Mouse (Mus musculus): ENCODE results near the gene Zscan10. TPM values are rescaled to one million over a fixed set of nuclear protein-coding genes. Genes with fewer than 3 reads are reported as not detected.
A peak's percentile ranks its signal among the peaks of the same experiment; 100 is the strongest.

Zscan10 gene
- polyA plus RNA-seq, 1 experiment from 2014 or later: not detected

DNA sequence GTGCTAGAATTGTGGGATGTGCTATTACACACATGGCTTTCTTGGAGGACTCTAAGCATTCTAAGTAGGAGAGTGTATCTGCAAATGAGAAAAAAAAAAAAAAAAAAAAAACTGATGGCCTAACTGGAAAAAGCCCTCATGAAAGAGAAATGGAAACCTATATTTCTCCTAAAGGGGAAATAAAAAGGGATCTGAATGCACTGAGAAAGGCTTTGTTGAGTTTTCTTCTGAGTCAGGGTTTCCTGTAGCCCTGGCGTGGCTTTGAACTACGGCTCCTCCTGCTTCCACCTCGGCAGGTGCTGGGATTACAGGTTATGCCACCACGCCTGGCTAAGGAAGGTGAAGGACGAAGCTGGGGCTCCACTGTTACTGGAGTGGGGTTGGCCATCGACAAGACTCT lies 53.3 kb downstream of the Zscan10 start:
- Histone ChIP-seq H3K4me2 (ENCODE audit: low read depth, low read length) (no peak overlapping the region), H3K27me3 (ENCODE audit: control insufficient read depth, insufficient read depth, low read length) (0 out of 2 replicates have a peak, but pooled peaks cover 2% of the 10 kb centered on the region), H3K4me3 (ENCODE audit: low read length) (no peak overlapping the region), H3K9me3 (replicated peaks; ENCODE audit: control insufficient read depth, low read length) (no peaks in the 10 kb centered on the region), H3K36me3 (ENCODE audit: control insufficient read depth, insufficient read depth) (no peaks in the 10 kb centered on the region), H3K27ac (ENCODE audit: low read length) (no peak overlapping the region), H3K4me1 (ENCODE audit: control insufficient read depth, insufficient read depth, low read length) (no peaks in the 10 kb centered on the region), H3K9ac (ENCODE audit: low read length) (no peak overlapping the region)
- ATAC-seq (replicated peaks; ENCODE audit: extremely low read depth, insufficient read depth, low FRiP score): no peak
- WGBS: 45% methylated on average over 6 of the region's 6 CpGs

DNA sequence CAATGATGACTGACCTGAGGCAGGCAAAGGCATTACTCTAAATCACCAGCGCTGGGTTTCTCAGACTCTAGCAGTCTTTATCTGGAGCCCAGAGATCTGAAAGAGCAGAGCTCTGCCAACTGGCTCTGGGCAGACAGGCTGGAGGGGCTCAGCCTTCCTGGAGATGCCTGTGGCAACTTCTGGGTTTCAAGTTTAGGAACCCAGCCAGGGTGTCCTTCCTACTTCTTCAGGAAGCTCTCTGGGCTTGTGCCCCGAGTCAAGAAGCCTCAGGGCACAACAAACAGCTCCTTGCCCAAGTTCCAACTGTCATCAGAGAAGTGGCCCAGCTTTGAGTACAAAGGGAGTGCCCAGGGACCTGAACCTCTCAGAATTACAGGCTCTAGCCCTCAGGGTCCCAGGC lies 53.8 kb downstream of the Zscan10 start:
- H3K4me1 ChIP-seq (ENCODE audit: control insufficient read depth, insufficient read depth, low read length): no peaks in the 10 kb centered on the region
- no peaks in the 10 kb centered on the region for H3K9me3 ChIP-seq (replicated peaks; ENCODE audit: control insufficient read depth, low read length)
- no peak for ATAC-seq (replicated peaks; ENCODE audit: extremely low read depth, insufficient read depth, low FRiP score)
- no peak overlapping the region for H3K4me2 ChIP-seq (ENCODE audit: low read depth, low read length)
- no peak overlapping the region for H3K27ac ChIP-seq (ENCODE audit: low read length)
- WGBS: 52% methylated on average over 2 of the region's 2 CpGs
- H3K9ac ChIP-seq (ENCODE audit: low read length): no peak overlapping the region
- no peak overlapping the region for H3K4me3 ChIP-seq (ENCODE audit: low read length)
- H3K36me3 ChIP-seq (ENCODE audit: control insufficient read depth, insufficient read depth): no peaks in the 10 kb centered on the region
- H3K27me3 ChIP-seq (ENCODE audit: control insufficient read depth, insufficient read depth, low read length): peaks cover 3% of the 10 kb centered on the region

DNA sequence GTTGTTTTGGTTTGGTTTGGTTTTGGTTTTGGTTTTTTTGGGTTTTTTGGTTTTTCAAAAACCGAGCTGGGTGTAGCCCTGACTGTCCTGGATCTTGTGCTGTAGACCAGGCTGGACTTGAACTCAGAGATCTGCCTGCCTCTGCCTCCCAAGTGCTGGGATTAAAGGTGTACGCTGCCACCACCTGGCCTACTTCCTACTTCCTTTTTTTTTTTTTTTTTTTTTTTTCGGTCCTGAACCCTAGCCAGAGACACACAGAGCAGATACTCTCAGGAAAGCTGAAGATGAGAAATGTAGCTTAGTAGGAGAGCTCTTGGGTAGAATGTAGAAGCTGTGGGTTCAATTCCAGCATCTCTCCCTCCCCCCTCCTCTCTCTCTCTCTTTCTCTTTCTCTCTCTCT lies 57.8 kb downstream of the Zscan10 start:
- ATAC-seq (replicated peaks; ENCODE audit: extremely low read depth, insufficient read depth, low FRiP score): no peak
- Histone ChIP-seq H3K4me1 (ENCODE audit: control insufficient read depth, insufficient read depth, low read length) (peaks cover 2% of the 10 kb centered on the region; the same call in 1 of the 2 replicates), H3K27ac (ENCODE audit: low read length) (no peak overlapping the region), H3K4me3 (ENCODE audit: low read length) (no peak overlapping the region), H3K9me3 (replicated peaks; ENCODE audit: control insufficient read depth, low read length) (no peaks in the 10 kb centered on the region), H3K27me3 (ENCODE audit: control insufficient read depth, insufficient read depth, low read length) (peaks cover 32% of the 10 kb centered on the region), H3K36me3 (ENCODE audit: control insufficient read depth, insufficient read depth) (no peaks in the 10 kb centered on the region), H3K4me2 (ENCODE audit: low read depth, low read length) (no peak overlapping the region), H3K9ac (ENCODE audit: low read length) (no peak overlapping the region)
- whole genome bisulfite sequencing: 56% methylated on average over 3 of the region's 3 CpGs

GRCm38 (mm10) chr17:23660117-23660875 lies 59.6 kb downstream of the Zscan10 start, which contains the start of gene Bicdl2:
TSS of gene Bicdl2 (plus strand) at chr17:23660506.
- H3K4me2 ChIP-seq (ENCODE audit: low read depth, low read length): peak within 1 kb of the TSS; percentile 48
- peaks cover 32% of the 10 kb centered on the region for H3K27me3 ChIP-seq (ENCODE audit: control insufficient read depth, insufficient read depth, low read length)
- peak within 1 kb of the TSS; percentile 19 for H3K4me3 ChIP-seq (ENCODE audit: low read length)
- no peak for ATAC-seq (replicated peaks; ENCODE audit: extremely low read depth, insufficient read depth, low FRiP score)
- WGBS: 5% methylated on average over 27 of the region's 27 CpGs
- H3K36me3 ChIP-seq (ENCODE audit: control insufficient read depth, insufficient read depth): no peaks in the 10 kb centered on the region
- peak within 1 kb of the TSS; percentile 38; the same call in 1 of the 2 replicates for H3K9ac ChIP-seq (ENCODE audit: low read length)
- no peak within 1 kb of the TSS for H3K27ac ChIP-seq (ENCODE audit: low read length)
- peaks cover 2% of the 10 kb centered on the region; the same call in 1 of the 2 replicates for H3K4me1 ChIP-seq (ENCODE audit: control insufficient read depth, insufficient read depth, low read length)
- no peaks in the 10 kb centered on the region for H3K9me3 ChIP-seq (replicated peaks; ENCODE audit: control insufficient read depth, low read length)

Other genes with a start within 250 kb of the Zscan10 start
- not detected in 2 replicates for gene Vmn2r116, start 216.3 kb upstream of the Zscan10 start, polyA plus RNA-seq (2015; fragmentation: Nextera tagmentation; extraction: Ambion mirVana)
- not detected in 2 replicates for gene Vmn2r117, start 121.2 kb upstream of the Zscan10 start, polyA plus RNA-seq (2015; fragmentation: Nextera tagmentation; extraction: Ambion mirVana)
- gene Zfp213, start 36.6 kb upstream of the Zscan10 start, polyA plus RNA-seq (2015; fragmentation: Nextera tagmentation; extraction: Ambion mirVana): 12.9 and 14.5 TPM in 2 replicates
- gene Zfp13, start 1.4 kb upstream of the Zscan10 start, polyA plus RNA-seq (2015; fragmentation: Nextera tagmentation; extraction: Ambion mirVana): 7.3 and 8.5 TPM in 2 replicates
- 0.24 and 0.25 TPM in 2 replicates for gene Mmp25, start 44.4 kb downstream of the Zscan10 start, polyA plus RNA-seq (2015; fragmentation: Nextera tagmentation; extraction: Ambion mirVana)
- 0.45 and 0.67 TPM in 2 replicates for gene Bicdl2, start 59.6 kb downstream of the Zscan10 start, polyA plus RNA-seq (2015; fragmentation: Nextera tagmentation; extraction: Ambion mirVana)
- 214 and 247 TPM in 2 replicates for gene Hcfc1r1, start 72.7 kb downstream of the Zscan10 start, polyA plus RNA-seq (2015; fragmentation: Nextera tagmentation; extraction: Ambion mirVana)
- gene Thoc6, start 73.0 kb downstream of the Zscan10 start, polyA plus RNA-seq (2015; fragmentation: Nextera tagmentation; extraction: Ambion mirVana): 38.7 and 39.1 TPM in 2 replicates
- gene Tnfrsf12a, start 76.6 kb downstream of the Zscan10 start, polyA plus RNA-seq (2015; fragmentation: Nextera tagmentation; extraction: Ambion mirVana): 100 and 122 TPM in 2 replicates
- gene Cldn6, start 78.4 kb downstream of the Zscan10 start, polyA plus RNA-seq (2015; fragmentation: Nextera tagmentation; extraction: Ambion mirVana): 1.7 and 15.9 TPM in 2 replicates
- gene Cldn9, start 83.2 kb downstream of the Zscan10 start, polyA plus RNA-seq (2015; fragmentation: Nextera tagmentation; extraction: Ambion mirVana): 0.22 and 0.84 TPM in 2 replicates
- gene 1520401A03Rik, start 121.9 kb downstream of the Zscan10 start, polyA plus RNA-seq (2015; fragmentation: Nextera tagmentation; extraction: Ambion mirVana): not detected in 2 replicates
- 29.7 and 33.3 TPM in 2 replicates for gene Pkmyt1, start 125.5 kb downstream of the Zscan10 start, polyA plus RNA-seq (2015; fragmentation: Nextera tagmentation; extraction: Ambion mirVana)
- 16.8 and 19.8 TPM in 2 replicates for gene Paqr4, start 140.0 kb downstream of the Zscan10 start, polyA plus RNA-seq (2015; fragmentation: Nextera tagmentation; extraction: Ambion mirVana)
- 1.8 and 3.7 TPM in 2 replicates for gene Kremen2, start 145.0 kb downstream of the Zscan10 start, polyA plus RNA-seq (2015; fragmentation: Nextera tagmentation; extraction: Ambion mirVana)
- gene Flywch1, start 170.7 kb downstream of the Zscan10 start, polyA plus RNA-seq (2015; fragmentation: Nextera tagmentation; extraction: Ambion mirVana): 42.2 and 46.9 TPM in 2 replicates
- 4.3 and 5.9 TPM in 2 replicates for gene Flywch2, start 185.2 kb downstream of the Zscan10 start, polyA plus RNA-seq (2015; fragmentation: Nextera tagmentation; extraction: Ambion mirVana)
- gene Srrm2, start 189.7 kb downstream of the Zscan10 start, polyA plus RNA-seq (2015; fragmentation: Nextera tagmentation; extraction: Ambion mirVana): 311 and 314 TPM in 2 replicates
- 812 and 839 TPM in 2 replicates for gene Elob, start 228.3 kb downstream of the Zscan10 start, polyA plus RNA-seq (2015; fragmentation: Nextera tagmentation; extraction: Ambion mirVana)
- gene Prss33, start 235.2 kb downstream of the Zscan10 start, polyA plus RNA-seq (2015; fragmentation: Nextera tagmentation; extraction: Ambion mirVana): not detected in 2 replicates
- 0.11 and 0.50 TPM in 2 replicates for gene Prss32, start 243.0 kb downstream of the Zscan10 start, polyA plus RNA-seq (2015; fragmentation: Nextera tagmentation; extraction: Ambion mirVana)
- 0.21 and 0.22 TPM in 2 replicates for gene Prss41, start 243.3 kb downstream of the Zscan10 start, polyA plus RNA-seq (2015; fragmentation: Nextera tagmentation; extraction: Ambion mirVana)